Mouse (Mus musculus) kidney, adult 9 months (tissue): Measurements from ENCODE around the gene Bpifb2.
"Not testable (repeated sequence)": the region's sequence is repeated elsewhere in the genome, so short reads cannot be mapped to it uniquely, and the experiment has no call there.

Experiments
- DNase-seq: peaks from one replicate; pipeline ENCODE4 v3.0.0; 2022

The Bpifb2 gene

DNA sequence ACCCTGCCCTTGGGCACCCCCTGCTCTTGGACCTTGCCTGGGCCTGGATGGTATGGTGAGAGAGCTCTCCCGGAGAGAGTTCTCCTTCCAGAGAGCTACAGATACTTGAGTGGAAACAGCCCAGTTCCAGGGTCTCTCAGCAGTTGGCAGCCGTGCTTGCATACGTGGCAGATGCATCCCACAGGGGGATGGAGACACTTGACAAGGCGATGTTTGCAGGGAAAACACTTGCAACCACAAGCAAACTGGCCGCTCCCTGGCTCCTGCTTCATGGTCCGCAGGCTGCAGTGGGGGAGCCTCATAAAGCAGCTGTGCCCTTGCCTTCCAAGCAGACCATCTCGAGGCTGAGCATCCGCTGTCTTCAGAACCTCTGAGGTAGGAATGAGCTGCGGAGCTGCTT lies at the start of gene Bpifb2:
TSS of gene Bpifb2 (plus strand) at position 301 of the 400 bp plus-strand sequence.
- DNase-seq: no peak

- not testable (repeated sequence) for DNase-seq
Measured at GRCm38 (mm10) chr2:153825900-153826299, 48.9 kb upstream of the Bpifb2 start.

- no peak for DNase-seq
Measured at GRCm38 (mm10) chr2:153827171-153827830, 47.5 kb upstream of the Bpifb2 start.

DNA sequence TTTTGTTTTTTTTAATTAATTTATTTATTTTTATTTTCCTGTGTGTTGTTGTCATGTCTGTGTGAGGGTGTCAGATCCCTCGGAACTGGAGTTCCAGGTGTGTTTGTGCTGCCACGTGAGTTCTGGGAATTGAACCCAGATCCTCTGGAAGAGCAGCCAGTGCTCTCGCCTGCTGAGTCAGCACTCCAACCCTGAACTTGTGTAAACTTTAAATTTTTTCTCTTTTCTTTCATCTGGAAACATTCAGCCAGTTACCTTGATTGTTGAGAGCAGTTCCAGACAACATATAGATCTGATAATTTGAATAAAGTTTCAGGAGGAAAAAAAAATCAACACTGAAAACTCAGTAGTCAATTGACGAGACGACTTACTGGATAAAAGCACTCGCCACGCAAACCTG lies 46.1 kb upstream of the Bpifb2 start:
- no peak for DNase-seq

- no peak for DNase-seq
Measured at GRCm38 (mm10) chr2:153833291-153833690, 41.6 kb upstream of the Bpifb2 start.

DNA sequence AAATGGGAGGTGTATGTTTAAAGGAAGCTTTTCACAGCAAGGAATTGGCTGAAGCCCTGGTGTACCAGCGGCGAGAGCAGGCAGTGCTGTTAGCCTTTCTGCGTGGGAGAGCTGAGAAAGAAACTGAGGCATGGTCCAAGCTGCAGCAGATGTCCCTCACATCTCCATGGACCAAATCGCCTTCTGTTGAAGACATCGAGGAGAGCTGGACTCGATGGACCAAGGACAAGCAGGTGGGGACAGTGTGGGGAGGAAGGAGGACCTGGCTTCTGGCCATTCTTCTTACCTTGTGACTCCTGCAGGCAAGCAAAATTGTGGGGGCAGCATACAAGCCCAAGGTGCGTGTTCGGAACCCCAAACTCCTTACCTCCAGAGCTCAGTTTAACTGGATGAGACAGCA lies 32.0 kb upstream of the Bpifb2 start:
- DNase-seq: no peak

- no peak for DNase-seq
Measured at GRCm38 (mm10) chr2:153848389-153848788, 26.5 kb upstream of the Bpifb2 start.

- DNase-seq: no peak
Measured at GRCm38 (mm10) chr2:153850351-153851029, 24.4 kb upstream of the Bpifb2 start.

DNA sequence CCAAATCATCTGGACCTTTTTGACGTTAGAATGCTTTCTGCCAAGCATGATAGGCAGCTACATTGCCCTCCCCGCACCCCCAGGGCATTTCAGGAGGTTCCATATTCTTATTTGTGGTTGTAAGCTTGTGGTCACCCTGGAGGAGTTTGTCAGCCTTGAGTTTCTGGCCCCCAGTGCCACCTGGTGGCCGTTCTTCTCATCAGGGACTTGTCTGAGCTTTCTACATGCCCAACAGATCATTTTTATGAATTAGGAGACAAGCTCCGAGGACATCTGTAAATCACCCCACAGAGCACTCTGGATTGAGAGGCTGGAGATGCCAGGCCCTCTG lies 23.9 kb upstream of the Bpifb2 start:
- peak; percentile 62 for DNase-seq

DNA sequence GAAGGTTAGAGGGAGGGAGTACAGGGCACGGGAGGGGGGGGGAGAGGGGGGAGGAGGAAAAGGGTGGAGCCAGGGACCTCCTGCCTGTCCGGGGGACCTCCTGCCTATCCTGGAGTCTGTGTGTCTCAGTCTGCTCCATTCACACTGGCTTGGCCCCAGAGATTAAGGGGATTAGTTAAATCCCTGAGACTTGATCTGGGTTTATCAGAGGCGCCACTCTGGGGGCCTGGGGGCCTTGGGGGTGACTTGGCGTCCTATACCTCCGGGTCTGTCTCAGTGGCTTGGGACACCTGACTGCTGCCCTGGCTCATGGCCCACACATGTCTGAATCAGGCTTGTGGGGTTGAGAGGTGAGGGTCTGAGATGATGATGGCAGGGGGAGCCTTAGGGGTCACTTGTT lies 21.3 kb upstream of the Bpifb2 start:
- no peak for DNase-seq

DNA sequence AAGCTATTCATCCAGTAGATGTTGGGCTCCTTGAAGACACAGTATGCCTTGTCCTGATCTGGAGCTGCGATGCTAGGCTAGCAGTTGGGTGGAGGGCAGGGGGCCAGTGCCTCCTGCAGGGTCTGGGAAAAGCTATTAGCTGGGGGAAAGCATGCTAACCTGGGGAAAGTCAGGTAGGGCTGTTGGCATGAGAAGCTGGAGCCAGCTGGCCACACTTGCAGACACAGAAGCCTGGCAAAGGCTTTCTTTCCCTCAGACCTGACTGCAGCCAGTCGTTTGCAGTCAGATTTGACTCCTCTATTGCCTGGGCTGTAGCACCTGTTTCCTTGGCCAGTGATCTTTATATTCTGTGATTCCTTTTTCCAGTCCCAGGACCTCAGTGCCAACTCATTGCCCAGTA lies 15.3 kb upstream of the Bpifb2 start:
- no peak for DNase-seq

DNA sequence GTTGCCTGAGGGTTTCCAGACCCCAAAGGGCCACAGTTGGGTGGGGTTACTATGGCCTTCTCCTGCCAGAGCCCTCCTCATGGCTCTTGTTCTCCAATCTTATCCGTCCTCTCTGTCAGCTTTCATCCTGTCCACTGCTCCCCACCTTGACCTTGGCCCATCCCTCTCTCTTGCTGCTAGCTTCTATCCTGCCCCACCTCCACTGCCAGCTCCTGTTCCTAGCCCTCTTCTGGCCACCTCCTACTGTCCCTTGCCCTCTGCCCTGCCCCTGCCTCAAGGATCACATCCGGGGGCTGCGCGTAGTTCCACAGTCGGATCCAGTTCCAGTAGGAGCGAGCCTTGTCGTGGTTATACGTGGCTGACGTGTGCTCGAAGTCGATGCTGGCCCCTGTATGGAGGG lies 14.5 kb upstream of the Bpifb2 start:
- no peak for DNase-seq

DNA sequence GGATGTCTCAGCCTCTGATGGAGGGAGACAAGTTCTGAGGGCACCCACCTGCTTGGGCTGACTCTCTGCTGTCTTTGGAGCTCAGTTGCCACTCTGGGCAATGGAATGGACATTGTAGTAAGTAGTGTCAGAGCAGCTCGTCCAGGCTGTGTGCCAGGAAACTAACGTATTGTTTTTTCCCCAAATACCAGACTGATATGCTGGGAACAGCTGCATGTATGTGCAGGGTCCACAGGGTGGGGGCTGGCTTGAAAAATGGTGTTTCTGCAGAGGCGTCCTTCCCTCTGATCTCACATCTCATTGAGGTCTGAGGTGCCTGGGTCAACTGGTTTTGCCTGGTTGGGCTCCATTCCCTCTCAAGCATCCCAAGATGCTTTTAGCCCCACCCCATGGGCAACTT lies 14.1 kb upstream of the Bpifb2 start:
- no peak for DNase-seq

GRCm38 (mm10) chr2:153861960-153862359 lies 12.9 kb upstream of the Bpifb2 start:
- DNase-seq: no peak

DNA sequence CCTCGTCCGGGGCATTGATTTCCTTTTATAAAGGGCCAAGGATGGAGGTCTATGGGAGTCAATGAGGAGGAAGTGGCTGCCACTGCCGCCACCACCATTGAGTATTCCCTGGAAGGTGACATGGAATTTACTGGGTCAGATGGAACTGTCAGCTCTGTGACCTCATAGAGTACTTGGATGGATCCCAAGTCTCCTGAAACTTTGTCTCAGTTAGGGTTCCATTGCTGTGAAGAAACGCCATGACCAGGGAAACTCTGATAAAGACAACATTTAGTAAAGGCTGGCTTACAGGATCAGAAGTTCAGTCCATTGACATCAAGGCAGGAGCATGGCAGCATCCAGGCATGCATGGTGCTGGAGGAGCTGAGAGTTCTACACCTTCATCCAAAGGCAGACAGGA lies 3.9 kb upstream of the Bpifb2 start, which contains the start of gene Sun5:
TSS of gene Sun5 (minus strand) at position 101 of the 400 bp plus-strand sequence.
- DNase-seq: no peak

DNA sequence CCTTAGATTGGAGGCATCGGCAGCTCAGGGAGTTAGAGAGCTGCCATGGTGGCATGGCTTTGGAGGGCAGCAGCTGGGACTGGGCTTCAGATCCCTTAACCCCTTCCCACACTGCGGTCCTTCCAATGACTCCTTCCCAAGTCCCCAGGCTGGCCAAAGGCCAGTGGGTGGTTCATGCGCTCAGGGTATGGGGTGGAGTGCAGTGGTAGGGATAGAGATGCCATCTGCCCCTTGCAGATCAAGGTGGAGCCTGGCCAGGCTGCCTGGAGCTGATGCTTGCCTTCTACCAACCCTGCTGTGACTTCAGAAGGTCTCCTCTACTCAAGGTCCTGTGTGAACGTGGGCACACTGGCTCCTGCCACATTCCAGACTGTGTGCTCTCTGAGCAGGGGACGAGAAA lies 24.3 kb downstream of the Bpifb2 start:
- DNase-seq: no peak

- DNase-seq: no peak
Measured at GRCm38 (mm10) chr2:153900088-153900487, 25.2 kb downstream of the Bpifb2 start, which contains the start of gene Bpifb6. Bpifb6 (plus strand) TSS chr2:153900388.

DNA sequence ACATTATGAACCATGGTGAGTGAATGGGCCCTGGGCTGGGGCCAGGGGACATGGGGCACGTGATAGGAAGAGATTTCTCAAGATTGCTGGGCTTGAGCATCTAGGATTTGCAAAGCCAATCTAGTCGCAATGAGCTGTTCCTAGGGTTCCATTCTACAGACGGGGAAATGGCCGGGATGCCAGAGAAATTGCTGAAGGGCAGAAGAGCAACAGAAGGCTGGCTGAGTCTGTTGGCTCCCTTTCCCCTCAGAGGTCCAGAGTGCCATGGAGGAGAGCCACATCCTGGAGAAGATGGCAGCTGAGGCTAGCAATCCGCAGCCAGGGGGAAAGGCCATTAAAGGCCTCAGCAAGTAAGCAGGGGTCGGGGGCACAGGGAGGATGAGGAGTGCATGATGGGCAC lies 27.9 kb downstream of the Bpifb2 start:
- DNase-seq: no peak

DNA sequence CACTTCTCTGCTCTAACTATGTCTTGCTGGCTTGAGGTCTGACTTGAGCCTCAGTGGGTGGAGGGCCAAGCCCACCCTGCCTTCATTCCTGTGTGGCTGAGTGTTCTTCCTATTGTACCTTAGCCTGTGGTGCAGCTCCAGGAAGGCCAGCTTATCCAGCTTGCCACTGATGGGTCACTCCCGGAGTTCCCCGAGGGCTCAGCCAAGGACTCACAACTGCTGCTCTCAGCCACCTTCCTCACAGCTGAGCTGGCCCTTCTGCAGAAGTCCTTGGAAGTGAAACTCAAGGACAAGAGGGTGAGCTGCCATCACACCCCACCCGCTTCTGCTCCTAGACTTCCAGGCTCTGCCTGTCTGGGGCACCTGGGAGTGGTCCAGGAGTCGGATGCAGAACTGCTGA lies 31.8 kb downstream of the Bpifb2 start:
- no peak for DNase-seq

GRCm38 (mm10) chr2:153914151-153914550 lies 39.3 kb downstream of the Bpifb2 start:
- no peak for DNase-seq

- DNase-seq: no peak
Measured at GRCm38 (mm10) chr2:153917930-153918329, 43.1 kb downstream of the Bpifb2 start, which contains the start of gene Bpifb3. Bpifb3 (plus strand) TSS chr2:153918230.

DNA sequence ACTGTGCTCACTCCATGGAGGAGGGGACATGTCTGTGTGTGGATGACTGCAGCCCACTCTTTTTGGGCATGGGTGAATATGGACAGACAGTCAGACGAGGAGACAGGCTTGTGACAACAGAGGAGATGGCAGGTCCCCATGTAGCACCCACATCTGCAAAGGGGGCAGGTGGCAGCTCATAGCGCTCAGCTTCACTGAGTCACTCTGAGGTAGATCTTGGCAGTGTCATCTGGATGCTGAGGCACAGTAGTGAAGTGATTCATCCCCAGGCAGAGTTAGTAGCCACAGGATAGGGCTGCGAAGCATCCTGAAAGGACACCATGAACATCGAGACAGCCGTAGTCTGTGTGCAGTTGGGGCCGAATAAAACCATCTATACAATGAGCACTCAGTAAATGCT lies 46.4 kb downstream of the Bpifb2 start:
- no peak for DNase-seq

- DNase-seq: peak; percentile 43
Measured at GRCm38 (mm10) chr2:153929871-153930413, 55.1 kb downstream of the Bpifb2 start.

DNA sequence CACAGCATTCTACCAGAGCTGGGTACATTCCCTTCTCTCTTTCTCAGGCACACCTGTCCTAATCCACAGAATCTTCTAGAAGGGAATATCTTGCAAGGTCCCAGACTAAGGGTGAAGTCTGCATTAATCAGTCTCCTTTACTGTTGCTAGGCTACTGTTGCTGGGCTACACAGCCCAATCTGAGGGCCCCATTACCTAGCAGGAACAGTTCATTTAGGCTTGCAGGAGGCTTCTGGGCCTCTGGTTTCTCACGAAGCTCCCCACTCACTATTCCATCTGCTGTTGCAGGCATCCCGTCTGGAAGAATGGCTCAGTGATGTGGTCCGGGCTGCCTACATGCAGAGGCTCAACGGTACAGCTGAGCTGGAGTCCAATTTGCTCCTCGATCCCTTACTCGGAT lies 56.3 kb downstream of the Bpifb2 start:
- no peak for DNase-seq
